Mouse (Mus musculus) megakaryocyte, embryonic 14.5 days (primary cell): ENCODE results near the gene Copb1. TPM values are rescaled to one million over a fixed set of nuclear protein-coding genes. Genes with fewer than 3 reads are reported as not detected.

Experiments used
- H3K27me3 ChIP-seq: replicated peaks from 2 replicates; pipeline ENCODE3; 2012; ENCODE audit warnings: inconsistent platforms
- H3K36me3 ChIP-seq: replicated peaks from 2 replicates; pipeline ENCODE3; 2012; ENCODE audit warnings: low read length, inconsistent platforms, mixed read lengths
- H3K4me1 ChIP-seq: 2 replicates; pipeline ENCODE4 v1.6.1; 2012; ENCODE audit warnings: inconsistent platforms
- H3K4me3 ChIP-seq: replicated peaks from 2 replicates; pipeline ENCODE3; 2012; ENCODE audit warnings: moderate library complexity, mild to moderate bottlenecking, inconsistent platforms
- H3K9me3 ChIP-seq: 2 replicates; pipeline ENCODE4 v1.6.1; 2012; ENCODE audit warnings: inconsistent platforms
- FLI1 ChIP-seq: IDR thresholded peaks from 2 replicates; pipeline ENCODE4 v1.6.1; 2012; ENCODE audit warnings: low read length, inconsistent platforms, mixed read lengths
- GATA1 ChIP-seq: IDR thresholded peaks from 3 replicates; pipeline ENCODE4 v1.6.1; 2012; ENCODE audit warnings: mixed read lengths, low read length, inconsistent platforms, borderline replicate concordance
- polyA plus RNA-seq: library from polyadenylated mRNA; stranded (reverse); fragments of >175 nt; gene quantifications from 2 replicates; pipeline ENCODE4 v1.2.3, GENCODE M21; 2012; ENCODE audit warnings: low replicate concordance; ENCODE audit not compliant: insufficient read depth

Gene Copb1
- polyA plus RNA-seq, result 3.3 TPM in 1 of 2 replicates, not detected in the other

DNA sequence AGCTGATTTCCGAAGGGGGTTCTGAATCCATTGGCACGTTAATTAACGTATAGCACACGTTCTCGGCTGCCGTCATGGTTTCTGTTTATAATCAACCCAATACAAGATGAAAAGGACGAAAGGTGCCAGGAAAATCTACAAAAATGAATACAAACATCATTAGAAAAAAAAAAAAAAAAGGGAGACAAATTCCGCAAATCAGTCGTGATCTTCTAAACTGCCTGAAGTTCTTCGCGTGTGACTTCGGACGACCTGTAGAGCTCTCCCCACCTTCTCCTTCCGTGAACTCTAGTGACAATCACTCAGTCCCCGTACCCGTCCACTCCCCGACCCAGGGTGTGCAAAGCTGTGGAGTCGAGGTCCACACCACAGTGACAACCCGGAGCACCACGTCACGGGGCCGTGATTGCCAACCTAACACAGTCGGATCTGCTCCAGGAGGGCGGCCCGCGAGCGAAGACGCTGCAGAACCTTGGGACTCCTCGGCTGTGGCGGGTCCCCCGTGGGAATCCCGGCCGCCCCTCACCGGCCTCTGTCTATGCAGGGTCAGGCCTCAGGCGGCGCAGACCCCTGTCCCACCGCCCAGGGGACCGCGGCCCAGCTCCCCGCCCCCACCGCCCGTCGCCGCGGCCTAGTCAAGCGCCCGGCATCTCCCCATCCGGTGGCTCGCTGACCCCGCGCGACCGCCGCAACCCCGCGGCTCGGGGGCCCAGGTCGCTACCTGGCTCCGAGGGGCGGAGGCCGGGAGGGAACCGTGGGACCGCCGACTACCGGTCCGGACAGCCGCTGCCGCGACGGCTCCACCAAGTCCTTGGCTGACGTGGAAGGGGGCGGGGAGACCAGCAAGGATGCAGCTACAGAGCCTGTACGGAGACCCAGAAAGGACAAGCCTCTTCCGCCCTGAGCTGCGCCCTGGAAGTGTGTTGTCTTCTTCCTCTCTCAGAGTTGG lies at the start of gene Copb1:
Copb1 (minus strand) TSS at position 827 of the 949 bp plus-strand sequence.
- peaks cover 38% of the 10 kb centered on the region for H3K36me3 ChIP-seq
- peak within 1 kb of the TSS; percentile 100 for H3K4me3 ChIP-seq
- TF ChIP-seq GATA1 (no peak), FLI1 (no peak)
- no peaks in the 10 kb centered on the region for H3K27me3 ChIP-seq
- H3K9me3 ChIP-seq, result no peaks in the 10 kb centered on the region
- H3K4me1 ChIP-seq, result peaks cover 10% of the 10 kb centered on the region

GRCm38 (mm10) chr7:114301293-114301782 lies 46.8 kb upstream of the Copb1 start:
- TF ChIP-seq FLI1 (no peak), GATA1 (no peak)
- Histone ChIP-seq H3K27me3 (no peaks in the 10 kb centered on the region), H3K36me3 (no peaks in the 10 kb centered on the region), H3K4me3 (peak overlapping the region; percentile 38), H3K9me3 (no peaks in the 10 kb centered on the region), H3K4me1 (peaks cover 60% of the 10 kb centered on the region)

- no peak for TF ChIP-seq FLI1
- no peak for TF ChIP-seq GATA1
- H3K9me3 ChIP-seq, result no peaks in the 10 kb centered on the region
Observed at GRCm38 (mm10) chr7:114300782-114301181, 46.3 kb upstream of the Copb1 start.

GRCm38 (mm10) chr7:114299247-114299646 lies 44.7 kb upstream of the Copb1 start:
- H3K27me3 ChIP-seq, result no peaks in the 10 kb centered on the region
- TF ChIP-seq GATA1 (no peak), FLI1 (no peak)
- H3K4me3 ChIP-seq, result no peak overlapping the region
- H3K9me3 ChIP-seq, result no peaks in the 10 kb centered on the region
- H3K4me1 ChIP-seq, result peaks cover 65% of the 10 kb centered on the region
- no peaks in the 10 kb centered on the region for H3K36me3 ChIP-seq

More at GRCm38 (mm10) chr7:114300782-114301181, 46.3 kb upstream of the Copb1 start:
- no peaks in the 10 kb centered on the region for H3K27me3 ChIP-seq
- H3K4me1 ChIP-seq, result peaks cover 58% of the 10 kb centered on the region
- H3K36me3 ChIP-seq, result no peaks in the 10 kb centered on the region
- no peak overlapping the region for H3K4me3 ChIP-seq

DNA sequence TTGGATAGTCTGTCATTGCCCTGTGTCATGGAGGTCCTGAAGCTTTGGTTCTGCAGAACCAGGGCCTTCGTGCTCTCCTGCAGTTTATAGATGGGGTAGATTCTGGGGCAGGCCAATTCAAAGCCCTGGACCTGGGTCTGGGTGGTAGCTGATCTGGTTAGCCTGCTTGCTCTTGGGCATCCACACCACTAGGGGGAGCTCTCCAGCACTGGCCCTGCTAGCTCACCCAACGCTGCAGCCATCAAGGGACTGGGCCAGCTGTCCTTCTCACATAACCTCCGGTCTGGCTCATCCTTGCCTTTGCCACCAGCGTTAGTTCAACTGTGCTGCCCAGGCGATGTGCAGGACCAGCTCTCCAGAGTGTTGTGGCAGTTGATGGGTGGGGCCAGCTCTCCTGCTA lies 40.2 kb upstream of the Copb1 start:
- TF ChIP-seq FLI1 (no peak), GATA1 (no peak)
- no peaks in the 10 kb centered on the region for H3K9me3 ChIP-seq
- H3K4me3 ChIP-seq, result peak overlapping the region; percentile 29
- H3K4me1 ChIP-seq, result peaks cover 64% of the 10 kb centered on the region
- no peaks in the 10 kb centered on the region for H3K36me3 ChIP-seq
- H3K27me3 ChIP-seq, result no peaks in the 10 kb centered on the region

- Histone ChIP-seq H3K9me3 (no peaks in the 10 kb centered on the region), H3K4me1 (peaks cover 63% of the 10 kb centered on the region), H3K4me3 (no peak overlapping the region), H3K36me3 (no peaks in the 10 kb centered on the region), H3K27me3 (no peaks in the 10 kb centered on the region)
- TF ChIP-seq FLI1 (no peak), GATA1 (no peak)
Observed at GRCm38 (mm10) chr7:114293903-114294302, 39.4 kb upstream of the Copb1 start.

- H3K4me3 ChIP-seq, result peak overlapping the region; percentile 87
- H3K9me3 ChIP-seq, result no peaks in the 10 kb centered on the region
- H3K36me3 ChIP-seq, result no peaks in the 10 kb centered on the region
- TF ChIP-seq GATA1 (no peak), FLI1 (no peak)
- H3K4me1 ChIP-seq, result peaks cover 60% of the 10 kb centered on the region
- H3K27me3 ChIP-seq, result no peaks in the 10 kb centered on the region
Observed at GRCm38 (mm10) chr7:114292501-114292971, 38.0 kb upstream of the Copb1 start.

GRCm38 (mm10) chr7:114291461-114292335 lies 37.2 kb upstream of the Copb1 start:
- H3K27me3 ChIP-seq, result no peaks in the 10 kb centered on the region
- H3K4me3 ChIP-seq, result peak overlapping the region; percentile 87
- H3K36me3 ChIP-seq, result no peaks in the 10 kb centered on the region
- peaks cover 52% of the 10 kb centered on the region for H3K4me1 ChIP-seq
- no peak for TF ChIP-seq GATA1
- TF ChIP-seq FLI1, result no peak
- no peaks in the 10 kb centered on the region for H3K9me3 ChIP-seq

- H3K36me3 ChIP-seq, result no peaks in the 10 kb centered on the region
- no peaks in the 10 kb centered on the region for H3K27me3 ChIP-seq
- TF ChIP-seq FLI1 (no peak), GATA1 (no peak)
- H3K4me1 ChIP-seq, result peaks cover 55% of the 10 kb centered on the region
- no peaks in the 10 kb centered on the region for H3K9me3 ChIP-seq
- H3K4me3 ChIP-seq, result no peak overlapping the region
Observed at GRCm38 (mm10) chr7:114290078-114290506, 35.6 kb upstream of the Copb1 start.
